Mouse (Mus musculus): ENCODE data around the gene Nhsl2. TPM values are rescaled to one million over a fixed set of nuclear protein-coding genes. Genes with fewer than 3 reads are reported as not detected.
A peak's percentile ranks its signal among the peaks of the same experiment; 100 is the strongest.

The Nhsl2 gene
- polyA plus RNA-seq, 1 experiment, result 13.1 TPM

- Histone ChIP-seq H3K4me3 (replicated peaks; ENCODE audit: insufficient read depth, low read depth, low read length) (no peak overlapping the region), H3K27ac (ENCODE audit: insufficient read depth, low read length) (no peak overlapping the region), H3K27me3 (ENCODE audit: control insufficient read depth, insufficient read depth, low read length) (no peaks in the 10 kb centered on the region), H3K4me1 (ENCODE audit: control insufficient read depth, insufficient read depth, low read length) (peaks cover 13% of the 10 kb centered on the region)
- 39% methylated on average over 9 of the region's 9 CpGs for WGBS
- TF ChIP-seq CTCF (IDR thresholded peaks at IDR 0.05; ENCODE audit: borderline replicate concordance, insufficient read depth, low read depth, low read length), result peak; percentile 28; the same call in 1 of the 2 replicates
- TF ChIP-seq POLR2A (IDR thresholded peaks at IDR 0.05; ENCODE audit: borderline replicate concordance, insufficient read depth, low read length), result no peak
- no peak for DNase-seq
Observed at GRCm38 (mm10) chrX:102059437-102059836, 210.3 kb downstream of the Nhsl2 start.

GRCm38 (mm10) chrX:102060243-102060642 is 211.1 kb downstream of the Nhsl2 start:
- WGBS, result 6% methylated on average over 5 of the region's 5 CpGs
- H3K4me1 ChIP-seq (ENCODE audit: control insufficient read depth, insufficient read depth, low read length), result peaks cover 13% of the 10 kb centered on the region
- H3K27ac ChIP-seq (ENCODE audit: insufficient read depth, low read length), result no peak overlapping the region
- TF ChIP-seq CTCF (IDR thresholded peaks at IDR 0.05; ENCODE audit: borderline replicate concordance, insufficient read depth, low read depth, low read length) (no peak), POLR2A (IDR thresholded peaks at IDR 0.05; ENCODE audit: borderline replicate concordance, insufficient read depth, low read length) (no peak)
- peak; percentile 84 to 95 for DNase-seq
- H3K27me3 ChIP-seq (ENCODE audit: control insufficient read depth, insufficient read depth, low read length), result no peaks in the 10 kb centered on the region
- no peak overlapping the region for H3K4me3 ChIP-seq (replicated peaks; ENCODE audit: insufficient read depth, low read depth, low read length)

GRCm38 (mm10) chrX:102060891-102061290 is 211.7 kb downstream of the Nhsl2 start:
- WGBS, result 18% methylated on average over 2 of the region's 2 CpGs
- Histone ChIP-seq H3K27me3 (ENCODE audit: control insufficient read depth, insufficient read depth, low read length) (no peaks in the 10 kb centered on the region), H3K4me3 (replicated peaks; ENCODE audit: insufficient read depth, low read depth, low read length) (no peak overlapping the region), H3K27ac (ENCODE audit: insufficient read depth, low read length) (no peak overlapping the region), H3K4me1 (ENCODE audit: control insufficient read depth, insufficient read depth, low read length) (peaks cover 13% of the 10 kb centered on the region)
- DNase-seq, result peak; percentile 42 to 64
- no peak for TF ChIP-seq POLR2A (IDR thresholded peaks at IDR 0.05; ENCODE audit: borderline replicate concordance, insufficient read depth, low read length)
- no peak for TF ChIP-seq CTCF (IDR thresholded peaks at IDR 0.05; ENCODE audit: borderline replicate concordance, insufficient read depth, low read depth, low read length)

GRCm38 (mm10) chrX:102064062-102064461 is 214.9 kb downstream of the Nhsl2 start:
- Histone ChIP-seq H3K27ac (ENCODE audit: insufficient read depth, low read length) (no peak overlapping the region), H3K27me3 (ENCODE audit: control insufficient read depth, insufficient read depth, low read length) (no peaks in the 10 kb centered on the region), H3K4me3 (replicated peaks; ENCODE audit: insufficient read depth, low read depth, low read length) (no peak overlapping the region), H3K4me1 (ENCODE audit: control insufficient read depth, insufficient read depth, low read length) (peaks cover 18% of the 10 kb centered on the region)
- no peak for TF ChIP-seq POLR2A (IDR thresholded peaks at IDR 0.05; ENCODE audit: borderline replicate concordance, insufficient read depth, low read length)
- 78% methylated on average over 3 of the region's 3 CpGs for WGBS
- no peak for DNase-seq

- H3K27me3 ChIP-seq (ENCODE audit: control insufficient read depth, insufficient read depth, low read length), result no peaks in the 10 kb centered on the region
- H3K4me3 ChIP-seq (replicated peaks; ENCODE audit: insufficient read depth, low read depth, low read length), result no peak overlapping the region
- 62% methylated on average over 4 of the region's 4 CpGs for WGBS
- peak in 1 of 2 experiments; percentile 7 for DNase-seq
- peaks cover 18% of the 10 kb centered on the region for H3K4me1 ChIP-seq (ENCODE audit: control insufficient read depth, insufficient read depth, low read length)
- TF ChIP-seq POLR2A (IDR thresholded peaks at IDR 0.05; ENCODE audit: borderline replicate concordance, insufficient read depth, low read length), result no peak
- H3K27ac ChIP-seq (ENCODE audit: insufficient read depth, low read length), result no peak overlapping the region
Observed at GRCm38 (mm10) chrX:102065213-102065775, 216.1 kb downstream of the Nhsl2 start.

GRCm38 (mm10) chrX:102066134-102066533 is 216.9 kb downstream of the Nhsl2 start:
- Histone ChIP-seq H3K4me3 (replicated peaks; ENCODE audit: insufficient read depth, low read depth, low read length) (no peak overlapping the region), H3K27ac (ENCODE audit: insufficient read depth, low read length) (no peak overlapping the region), H3K27me3 (ENCODE audit: control insufficient read depth, insufficient read depth, low read length) (no peaks in the 10 kb centered on the region), H3K4me1 (ENCODE audit: control insufficient read depth, insufficient read depth, low read length) (peaks cover 18% of the 10 kb centered on the region)
- whole genome bisulfite sequencing, result 18% methylated on average over 9 of the region's 9 CpGs
- TF ChIP-seq CTCF (IDR thresholded peaks at IDR 0.05; ENCODE audit: borderline replicate concordance, insufficient read depth, low read depth, low read length), result peak; percentile 85
- TF ChIP-seq POLR2A (IDR thresholded peaks at IDR 0.05; ENCODE audit: borderline replicate concordance, insufficient read depth, low read length), result no peak
- DNase-seq, result peak; percentile 68 to 81

GRCm38 (mm10) chrX:102067118-102067517 is 217.9 kb downstream of the Nhsl2 start:
- DNase-seq, result peak in 1 of 2 experiments; percentile 34
- 59% methylated on average over 6 of the region's 6 CpGs for WGBS
- Histone ChIP-seq H3K27me3 (ENCODE audit: control insufficient read depth, insufficient read depth, low read length) (no peaks in the 10 kb centered on the region), H3K27ac (ENCODE audit: insufficient read depth, low read length) (no peak overlapping the region), H3K4me3 (replicated peaks; ENCODE audit: insufficient read depth, low read depth, low read length) (no peak overlapping the region), H3K4me1 (ENCODE audit: control insufficient read depth, insufficient read depth, low read length) (peaks cover 10% of the 10 kb centered on the region)
- TF ChIP-seq CTCF (IDR thresholded peaks at IDR 0.05; ENCODE audit: borderline replicate concordance, insufficient read depth, low read depth, low read length) (peak; percentile 35; the same call in 1 of the 2 replicates), POLR2A (IDR thresholded peaks at IDR 0.05; ENCODE audit: borderline replicate concordance, insufficient read depth, low read length) (no peak)

- no peak for DNase-seq
- TF ChIP-seq POLR2A (IDR thresholded peaks at IDR 0.05; ENCODE audit: borderline replicate concordance, insufficient read depth, low read length), result no peak
- TF ChIP-seq CTCF (IDR thresholded peaks at IDR 0.05; ENCODE audit: borderline replicate concordance, insufficient read depth, low read depth, low read length), result no peak
- WGBS, result 91% methylated on average over 24 of the region's 24 CpGs
- H3K27ac ChIP-seq (ENCODE audit: insufficient read depth, low read length), result no peak overlapping the region
- H3K4me1 ChIP-seq (ENCODE audit: control insufficient read depth, insufficient read depth, low read length), result peaks cover 5% of the 10 kb centered on the region; the same call in 1 of the 2 replicates
- no peaks in the 10 kb centered on the region for H3K27me3 ChIP-seq (ENCODE audit: control insufficient read depth, insufficient read depth, low read length)
- H3K4me3 ChIP-seq (replicated peaks; ENCODE audit: insufficient read depth, low read depth, low read length), result no peak overlapping the region
Observed at GRCm38 (mm10) chrX:102068811-102069540, 219.8 kb downstream of the Nhsl2 start.

Measured in cerebellum, adult 2 months (tissue).